Mouse (Mus musculus) erythroblast, embryonic 14.5 days (primary cell): Measurements from ENCODE around the gene Glra1. TPM values are rescaled to one million over a fixed set of nuclear protein-coding genes. Genes with fewer than 3 reads are reported as not detected.

Experiments
- H3K27me3 ChIP-seq: 2 replicates; pipeline ENCODE4 v1.6.1; 2012; ENCODE audit warnings: inconsistent platforms; ENCODE audit not compliant: control insufficient read depth
- H3K36me3 ChIP-seq: 2 replicates; pipeline ENCODE4 v1.6.1; 2012; ENCODE audit warnings: mild to moderate bottlenecking, inconsistent platforms; ENCODE audit not compliant: control insufficient read depth
- H3K4me1 ChIP-seq: 2 replicates; pipeline ENCODE4 v1.6.1; 2012; ENCODE audit warnings: inconsistent platforms; ENCODE audit not compliant: control insufficient read depth
- H3K4me3 ChIP-seq: replicated peaks from 2 replicates; pipeline ENCODE3; 2012; ENCODE audit warnings: moderate library complexity, mild to moderate bottlenecking, inconsistent platforms
- H3K9me3 ChIP-seq: 2 replicates; pipeline ENCODE4 v1.6.1; 2012; ENCODE audit warnings: low read length, inconsistent platforms, mixed read lengths; ENCODE audit not compliant: control insufficient read depth
- GATA1 ChIP-seq: IDR thresholded peaks from 2 replicates; pipeline ENCODE4 v1.6.1; 2012; ENCODE audit warnings: low read length, inconsistent platforms, mixed read lengths
- TAL1 ChIP-seq: IDR thresholded peaks from 3 replicates; pipeline ENCODE4 v1.6.1; 2012; ENCODE audit warnings: low read length, inconsistent platforms, mixed read lengths
- polyA plus RNA-seq: library from polyadenylated mRNA; stranded (reverse); fragments of >175 nt; gene quantifications from 2 replicates; pipeline ENCODE4 v1.2.3, GENCODE M21; 2012

Gene Glra1
- polyA plus RNA-seq, 1 experiment: not detected

- H3K4me3 ChIP-seq: no peak overlapping the region
- TF ChIP-seq TAL1 (no peak; the same call in 2 of the 3 replicates), GATA1 (no peak)
- no peaks in the 10 kb centered on the region for H3K27me3 ChIP-seq
- no peaks in the 10 kb centered on the region for H3K9me3 ChIP-seq
- peaks cover 98% of the 10 kb centered on the region for H3K36me3 ChIP-seq
- no peaks in the 10 kb centered on the region for H3K4me1 ChIP-seq
Observed at GRCm38 (mm10) chr11:55496158-55496557, 111.8 kb downstream of the Glra1 start.

DNA sequence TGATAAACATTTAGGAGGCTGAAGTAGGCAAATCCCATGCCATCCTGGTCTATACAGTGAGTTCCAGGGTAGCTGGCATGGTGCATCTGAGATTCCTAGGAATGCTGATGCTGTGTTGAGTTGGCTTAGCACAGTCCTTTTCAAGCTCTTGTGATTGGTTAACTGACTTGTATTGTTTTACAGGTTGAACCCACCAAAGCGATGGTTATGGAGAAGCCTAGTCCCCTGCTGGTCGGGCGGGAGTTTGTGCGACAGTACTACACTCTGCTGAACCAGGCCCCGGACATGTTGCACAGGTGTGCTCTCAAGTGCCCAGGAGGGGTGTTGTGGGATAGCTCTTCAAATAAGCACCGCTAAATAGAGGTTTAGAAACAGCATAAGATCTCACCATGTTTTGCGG is 122.6 kb downstream of the Glra1 start:
- H3K27me3 ChIP-seq: no peaks in the 10 kb centered on the region
- H3K36me3 ChIP-seq: peaks cover 92% of the 10 kb centered on the region
- peaks cover 3% of the 10 kb centered on the region for H3K4me1 ChIP-seq
- no peak overlapping the region for H3K4me3 ChIP-seq
- TF ChIP-seq GATA1: no peak
- TF ChIP-seq TAL1: no peak
- no peaks in the 10 kb centered on the region for H3K9me3 ChIP-seq

GRCm38 (mm10) chr11:55473219-55473618 is 134.8 kb downstream of the Glra1 start:
- no peaks in the 10 kb centered on the region for H3K27me3 ChIP-seq
- H3K4me1 ChIP-seq: peaks cover 61% of the 10 kb centered on the region
- TF ChIP-seq TAL1 (no peak), GATA1 (no peak)
- H3K4me3 ChIP-seq: no peak overlapping the region
- peaks cover 46% of the 10 kb centered on the region for H3K36me3 ChIP-seq
- H3K9me3 ChIP-seq: no peaks in the 10 kb centered on the region

GRCm38 (mm10) chr11:55471467-55471866 is 136.5 kb downstream of the Glra1 start:
- peaks cover 62% of the 10 kb centered on the region for H3K4me1 ChIP-seq
- H3K36me3 ChIP-seq: peaks cover 34% of the 10 kb centered on the region
- TF ChIP-seq GATA1 (no peak; the same call in 1 of the 2 replicates), TAL1 (peak; percentile 46; the same call in 2 of the 3 replicates)
- no peaks in the 10 kb centered on the region for H3K27me3 ChIP-seq
- peak overlapping the region; percentile 68 for H3K4me3 ChIP-seq
- no peaks in the 10 kb centered on the region for H3K9me3 ChIP-seq

DNA sequence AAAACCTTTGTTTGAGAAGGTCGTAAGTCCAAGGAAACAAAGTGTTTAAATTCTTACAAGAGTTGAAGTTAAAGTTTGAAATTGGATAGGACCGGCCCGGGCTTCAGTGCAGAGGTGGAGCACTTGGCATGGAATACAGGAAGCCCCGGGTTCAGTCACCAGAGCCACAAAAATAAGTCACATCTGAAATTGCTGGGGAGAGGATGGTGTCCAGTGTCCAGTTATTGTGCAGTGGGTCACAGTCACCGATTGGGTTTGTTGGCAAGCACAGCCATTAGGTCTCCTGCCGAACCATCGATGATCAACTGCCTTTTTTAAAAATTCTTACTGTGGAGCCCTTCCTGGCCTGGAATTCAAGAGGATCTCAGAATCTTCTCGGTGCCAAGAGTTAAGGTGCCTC is 137.2 kb downstream of the Glra1 start:
- H3K9me3 ChIP-seq: no peaks in the 10 kb centered on the region
- no peaks in the 10 kb centered on the region for H3K27me3 ChIP-seq
- TF ChIP-seq GATA1: no peak
- peaks cover 27% of the 10 kb centered on the region for H3K36me3 ChIP-seq
- peak overlapping the region; percentile 68 for H3K4me3 ChIP-seq
- H3K4me1 ChIP-seq: peaks cover 57% of the 10 kb centered on the region

GRCm38 (mm10) chr11:55469923-55470691 is 137.9 kb downstream of the Glra1 start:
- Histone ChIP-seq H3K4me1 (peaks cover 56% of the 10 kb centered on the region), H3K27me3 (no peaks in the 10 kb centered on the region), H3K36me3 (peaks cover 26% of the 10 kb centered on the region), H3K4me3 (peak overlapping the region; percentile 68), H3K9me3 (no peaks in the 10 kb centered on the region)
- TF ChIP-seq GATA1 (no peak), TAL1 (no peak)

DNA sequence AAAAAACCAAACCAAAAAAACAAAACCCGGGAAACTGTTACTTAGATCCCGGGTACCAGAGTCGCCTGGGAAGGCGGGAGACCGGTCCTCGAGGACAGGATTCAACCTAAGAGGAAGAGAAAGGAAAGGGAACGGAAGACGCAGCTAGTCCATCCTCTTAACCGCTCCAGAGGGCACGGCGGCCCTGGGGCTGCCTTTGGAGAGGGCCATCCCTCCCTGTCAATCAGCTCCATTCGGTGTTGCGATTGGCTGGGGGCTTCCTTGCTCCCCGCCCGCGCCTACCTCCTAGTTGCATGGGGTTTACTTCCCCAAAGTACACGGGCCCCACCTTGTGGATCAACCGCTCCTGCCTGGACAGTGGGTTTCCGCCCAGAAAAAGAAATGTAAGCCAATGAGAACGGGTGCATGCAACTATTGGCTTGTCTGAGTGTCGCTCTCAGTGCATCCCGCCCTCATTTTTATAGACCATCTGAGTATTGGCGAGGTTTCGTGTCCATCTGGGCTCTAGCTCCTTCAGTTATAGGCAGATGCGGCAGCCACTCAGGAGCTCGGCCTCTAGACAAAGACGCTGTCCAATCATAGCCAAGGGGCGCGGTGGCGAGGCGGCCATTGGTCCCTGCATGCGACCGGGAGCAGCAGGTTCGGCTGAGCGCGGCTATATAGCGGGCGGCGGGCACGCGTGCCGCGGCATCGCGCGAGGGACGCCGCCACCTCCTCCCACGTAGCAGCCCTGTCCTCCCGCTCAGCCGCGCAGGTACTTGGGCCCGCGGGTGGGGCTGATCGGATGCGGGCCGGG is 138.8 kb downstream of the Glra1 start, which contains the start of gene G3bp1:
TSS of gene G3bp1 (plus strand) at position 638 of the 796 bp plus-strand sequence.
- TF ChIP-seq GATA1 (no peak), TAL1 (no peak)
- Histone ChIP-seq H3K36me3 (peaks cover 19% of the 10 kb centered on the region), H3K27me3 (no peaks in the 10 kb centered on the region), H3K4me3 (peak within 1 kb of the TSS; percentile 68), H3K4me1 (peaks cover 52% of the 10 kb centered on the region), H3K9me3 (no peaks in the 10 kb centered on the region)

GRCm38 (mm10) chr11:55468611-55469047 is 139.4 kb downstream of the Glra1 start:
- H3K27me3 ChIP-seq: no peaks in the 10 kb centered on the region
- peaks cover 47% of the 10 kb centered on the region for H3K4me1 ChIP-seq
- TF ChIP-seq TAL1 (no peak), GATA1 (no peak)
- no peaks in the 10 kb centered on the region for H3K9me3 ChIP-seq
- H3K36me3 ChIP-seq: peaks cover 13% of the 10 kb centered on the region
- peak overlapping the region; percentile 68 for H3K4me3 ChIP-seq

- no peaks in the 10 kb centered on the region for H3K9me3 ChIP-seq
- peak overlapping the region; percentile 68 for H3K4me3 ChIP-seq
- peaks cover 7% of the 10 kb centered on the region for H3K36me3 ChIP-seq
- peaks cover 42% of the 10 kb centered on the region for H3K4me1 ChIP-seq
- TF ChIP-seq TAL1 (no peak), GATA1 (no peak)
- no peaks in the 10 kb centered on the region for H3K27me3 ChIP-seq
Observed at GRCm38 (mm10) chr11:55468012-55468411, 140.0 kb downstream of the Glra1 start.

GRCm38 (mm10) chr11:55465177-55465576 is 142.8 kb downstream of the Glra1 start:
- no peak for TF ChIP-seq TAL1
- TF ChIP-seq GATA1: no peak
- no peak overlapping the region for H3K4me3 ChIP-seq
- no peaks in the 10 kb centered on the region for H3K27me3 ChIP-seq
- H3K4me1 ChIP-seq: peaks cover 41% of the 10 kb centered on the region
- H3K9me3 ChIP-seq: no peaks in the 10 kb centered on the region
- H3K36me3 ChIP-seq: no peaks in the 10 kb centered on the region
